Mouse (Mus musculus): ENCODE data around the gene Dnajc27. TPM values are rescaled to one million over a fixed set of nuclear protein-coding genes. Genes with fewer than 3 reads are reported as not detected.

Gene Dnajc27
- total RNA-seq, 2 experiments from 2014 or later = 30.9 to 38.3 TPM

DNA sequence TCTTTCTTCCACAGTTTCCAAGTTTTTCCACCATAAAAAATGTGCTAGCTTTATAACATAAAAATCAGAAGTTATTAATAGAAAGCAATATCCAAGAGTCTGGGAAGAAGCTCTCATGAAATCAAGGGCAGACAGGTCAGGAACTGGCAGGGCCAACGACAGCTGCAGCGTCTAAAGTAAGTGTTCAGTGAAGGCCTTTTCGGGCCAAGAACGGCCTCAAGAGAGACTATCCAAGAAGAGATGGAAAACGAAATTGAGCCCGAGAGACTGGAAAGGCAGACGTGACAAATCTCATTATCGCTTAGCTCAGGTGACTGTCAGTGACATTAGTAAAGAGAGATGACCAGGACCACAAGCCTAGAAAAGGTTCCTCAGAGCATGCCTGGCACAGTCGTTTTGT is 24.1 kb upstream of the Dnajc27 start:
- Histone ChIP-seq H3K27ac (peak overlapping the region; percentile 70), H3K4me3 (no peak overlapping the region)
- intact Hi-C loops (cut with DNase I) = no loop called here
- TF ChIP-seq CTCF (IDR thresholded peaks at IDR 0.05) = no peak
- DNase-seq = peak; percentile 78

DNA sequence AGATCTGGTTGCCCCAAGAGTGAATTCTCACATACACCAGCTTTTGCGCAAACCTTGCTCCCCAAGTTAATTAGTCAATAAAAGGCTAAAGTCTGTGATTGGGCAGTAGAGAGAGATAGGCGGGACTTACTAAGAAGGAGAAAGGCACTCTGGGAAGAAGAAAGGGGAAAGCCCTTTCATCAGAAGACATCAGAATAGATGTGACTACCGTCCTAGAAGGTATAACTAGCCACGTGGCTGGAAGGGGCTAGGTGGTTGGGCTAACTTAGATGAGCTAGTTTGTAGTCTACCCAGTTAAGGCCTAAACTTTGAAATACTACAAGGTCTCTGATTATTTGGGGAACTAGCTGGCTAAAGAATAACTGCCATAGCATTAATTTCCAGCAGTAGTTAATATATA is 22.7 kb upstream of the Dnajc27 start:
- Histone ChIP-seq H3K27ac (no peak overlapping the region), H3K4me3 (no peak overlapping the region)
- TF ChIP-seq CTCF (IDR thresholded peaks at IDR 0.05) = no peak
- DNase-seq = no peak
- intact Hi-C loops (cut with DNase I) = loop anchor here (5.0 kb wide), 1 partner anchor 52 kb away; no protein-coding TSS in a partner anchor

DNA sequence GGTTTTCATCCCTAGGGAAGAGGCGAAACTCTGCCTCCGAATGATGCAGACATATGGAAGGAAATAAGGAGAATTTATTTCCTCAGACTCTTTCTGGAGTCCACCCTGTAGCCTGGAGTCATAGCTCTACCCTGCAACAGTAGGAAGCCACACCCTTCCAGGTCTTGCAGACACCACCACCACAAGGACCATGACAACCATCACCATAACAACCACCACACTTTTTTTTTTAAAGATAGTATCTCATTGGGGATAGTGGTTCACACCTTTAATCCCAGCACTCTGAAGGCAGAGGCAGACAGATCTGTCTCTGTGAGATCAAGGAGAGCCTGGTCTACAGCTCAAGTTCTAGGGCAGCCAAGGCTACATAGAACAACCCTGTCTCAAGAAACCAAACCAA is 16.9 kb upstream of the Dnajc27 start:
- intact Hi-C loops (cut with DNase I) = no loop called here
- DNase-seq = no peak

GRCm38 (mm10) chr12:4065944-4066343 is 16.4 kb upstream of the Dnajc27 start:
- no peak for DNase-seq

More for the DNA sequence above, 16.9 kb upstream of the Dnajc27 start:
- no peak overlapping the region for H3K4me3 ChIP-seq
- TF ChIP-seq CTCF (IDR thresholded peaks at IDR 0.05) = no peak
- no peak overlapping the region for H3K27ac ChIP-seq

DNA sequence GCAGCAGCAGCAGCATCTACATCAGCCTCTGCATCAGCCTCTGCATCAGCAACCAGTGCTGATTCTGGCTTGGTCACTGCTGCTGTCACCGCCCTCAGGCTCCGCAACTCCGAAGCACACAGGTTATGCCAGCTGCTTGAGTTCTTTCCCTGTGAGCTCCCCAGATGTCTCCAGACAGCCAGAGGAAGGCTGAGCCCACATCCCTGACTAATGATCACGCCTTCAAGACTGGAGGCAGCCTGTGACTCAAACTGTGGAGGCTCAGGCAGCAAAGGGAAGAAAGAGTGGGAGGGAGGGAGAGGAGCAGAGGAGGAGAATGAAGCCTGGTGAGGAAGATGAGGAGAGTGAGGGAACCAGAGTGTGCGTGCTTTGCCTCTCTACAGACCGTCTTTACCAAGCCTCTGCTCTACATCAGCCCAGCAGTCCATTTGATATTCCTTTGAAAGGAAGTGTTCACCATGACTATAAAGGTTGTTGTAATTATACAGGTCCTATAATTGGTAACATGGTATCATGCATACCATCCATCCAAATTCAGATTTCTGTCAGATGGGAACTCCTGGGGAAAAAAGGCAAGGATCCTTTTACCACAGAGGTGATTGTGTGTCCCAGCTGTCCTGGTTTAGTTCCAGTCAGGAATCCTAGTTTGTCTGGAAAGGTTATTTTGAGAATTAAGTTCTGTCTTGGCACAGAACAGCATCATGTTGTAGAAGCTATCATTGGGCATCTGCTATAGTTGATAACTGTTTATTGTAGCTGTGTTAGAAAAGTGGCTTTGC is 15.5 kb upstream of the Dnajc27 start:
- H3K4me3 ChIP-seq = no peak overlapping the region
- no peak for TF ChIP-seq CTCF (IDR thresholded peaks at IDR 0.05)
- DNase-seq = no peak
- no peak overlapping the region for H3K27ac ChIP-seq
- intact Hi-C loops (cut with DNase I) = no loop called here

More at GRCm38 (mm10) chr12:4065944-4066343, 16.4 kb upstream of the Dnajc27 start:
- H3K27ac ChIP-seq = no peak overlapping the region
- no peak for TF ChIP-seq CTCF (IDR thresholded peaks at IDR 0.05)
- H3K4me3 ChIP-seq = no peak overlapping the region
- intact Hi-C loops (cut with DNase I) = no loop called here

DNA sequence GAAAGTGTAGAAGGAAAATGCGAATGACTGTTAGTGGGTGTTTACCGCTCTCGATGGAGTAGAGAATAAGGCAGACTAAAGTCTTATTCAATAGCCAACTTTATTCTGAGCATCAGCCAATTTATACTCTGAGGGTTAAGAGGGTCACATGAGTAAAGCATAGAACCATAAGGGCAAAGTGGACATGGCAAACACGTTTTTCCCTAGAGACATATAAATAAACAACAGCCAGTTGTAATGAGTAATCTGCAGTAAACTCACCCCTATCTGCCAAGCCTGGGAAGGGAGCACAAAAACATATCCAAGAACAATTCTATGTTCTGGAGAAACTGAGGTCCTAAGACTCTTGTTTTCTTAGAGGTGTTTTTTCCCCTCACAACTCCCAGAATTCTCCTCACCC is 13.8 kb upstream of the Dnajc27 start:
- no peak for DNase-seq
- intact Hi-C loops (cut with DNase I) = no loop called here
- no peak for TF ChIP-seq CTCF (IDR thresholded peaks at IDR 0.05)

DNA sequence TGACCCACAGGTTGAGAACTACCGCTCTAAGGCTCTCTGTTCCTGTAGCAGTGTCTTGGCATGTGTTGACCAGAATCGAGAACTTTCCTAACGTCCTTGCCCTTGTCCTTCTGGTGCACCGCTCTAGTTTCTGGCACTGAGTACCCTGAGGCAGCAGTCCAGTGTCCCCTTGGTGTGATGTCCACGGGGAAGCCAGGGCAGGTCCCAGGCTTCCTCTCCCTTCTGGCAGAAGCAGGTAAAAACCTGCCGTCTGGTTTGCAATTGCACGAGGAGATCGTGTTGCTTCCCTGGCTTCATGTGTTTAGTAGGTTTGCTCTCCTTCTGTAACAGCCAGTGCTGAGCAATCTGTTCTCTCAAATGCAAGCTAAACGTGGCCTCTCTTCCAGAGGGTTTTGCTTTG is 10.7 kb upstream of the Dnajc27 start:
- TF ChIP-seq CTCF (IDR thresholded peaks at IDR 0.05) = no peak
- DNase-seq = peak; percentile 69
- intact Hi-C loops (cut with DNase I) = no loop called here
- Histone ChIP-seq H3K27ac (no peak overlapping the region), H3K4me3 (no peak overlapping the region)

More for the DNA sequence above, 13.8 kb upstream of the Dnajc27 start:
- H3K27ac ChIP-seq = no peak overlapping the region
- H3K4me3 ChIP-seq = no peak overlapping the region

DNA sequence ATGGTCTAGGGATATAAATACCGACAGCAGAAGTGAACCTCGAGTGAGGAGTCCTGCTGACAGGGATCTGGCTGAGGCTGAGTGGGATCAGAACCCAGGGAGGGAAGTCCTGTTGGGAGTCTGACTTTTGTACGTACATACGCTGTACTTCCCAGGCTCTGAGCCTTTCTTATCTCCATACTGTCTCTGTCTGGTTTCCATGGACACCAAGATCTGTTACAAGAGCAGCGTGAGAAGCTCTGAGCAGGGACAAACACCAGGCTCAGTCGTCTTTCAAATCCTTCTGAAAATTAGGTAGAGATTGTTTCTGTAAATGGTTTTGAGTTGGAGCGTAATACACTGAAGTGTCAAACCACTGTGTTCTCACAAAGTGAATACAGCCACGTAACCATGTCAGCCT is 7.0 kb upstream of the Dnajc27 start:
- H3K4me3 ChIP-seq = no peak overlapping the region
- DNase-seq = no peak
- intact Hi-C loops (cut with DNase I) = loop anchor here (5.0 kb wide), 1 partner anchor 33 kb away; no protein-coding TSS in a partner anchor
- H3K27ac ChIP-seq = no peak overlapping the region
- TF ChIP-seq CTCF (IDR thresholded peaks at IDR 0.05) = no peak

GRCm38 (mm10) chr12:4076383-4076782 is 6.0 kb upstream of the Dnajc27 start:
- no peak for TF ChIP-seq CTCF (IDR thresholded peaks at IDR 0.05)
- Histone ChIP-seq H3K27ac (no peak overlapping the region), H3K4me3 (no peak overlapping the region)
- intact Hi-C loops (cut with DNase I) = loop anchor here (5.0 kb wide), 1 partner anchor 34 kb away; no protein-coding TSS in a partner anchor
- DNase-seq = no peak

DNA sequence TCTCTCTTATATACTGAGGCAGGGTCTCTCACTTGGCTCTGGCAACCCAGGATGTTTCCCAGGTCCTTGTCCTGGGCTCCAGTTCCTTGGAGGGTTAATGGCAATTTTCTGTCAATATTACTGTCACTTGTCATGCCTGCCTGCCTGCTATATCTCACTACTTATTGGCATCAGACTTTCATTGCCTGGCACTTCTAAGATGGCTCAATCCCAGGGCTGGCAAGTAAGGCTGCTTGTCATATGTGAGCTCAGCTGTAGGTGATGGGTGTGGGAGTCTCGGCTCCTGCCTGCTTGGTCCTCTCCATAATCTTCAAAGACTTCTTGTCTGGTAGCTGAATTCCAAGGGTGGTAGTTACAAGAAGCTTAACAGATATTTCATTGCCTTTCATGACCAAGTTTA is 4.3 kb upstream of the Dnajc27 start:
- intact Hi-C loops (cut with DNase I) = loop anchor here (5.0 kb wide), 1 partner anchor 36 kb away; no protein-coding TSS in a partner anchor

GRCm38 (mm10) chr12:4080311-4080710 is 2.1 kb upstream of the Dnajc27 start:
- peak; percentile 75 for DNase-seq
- TF ChIP-seq CTCF (IDR thresholded peaks at IDR 0.05) = peak; percentile 97
- Histone ChIP-seq H3K27ac (no peak overlapping the region), H3K4me3 (no peak overlapping the region)
- intact Hi-C loops (cut with DNase I) = loop anchor here (1.0 to 10.0 kb wide), 3 partner anchors 96 to 416 kb away; no protein-coding TSS in a partner anchor

More for the DNA sequence above, 4.3 kb upstream of the Dnajc27 start:
- Histone ChIP-seq H3K27ac (no peak overlapping the region), H3K4me3 (no peak overlapping the region)
- TF ChIP-seq CTCF (IDR thresholded peaks at IDR 0.05) = no peak
- DNase-seq = no peak

DNA sequence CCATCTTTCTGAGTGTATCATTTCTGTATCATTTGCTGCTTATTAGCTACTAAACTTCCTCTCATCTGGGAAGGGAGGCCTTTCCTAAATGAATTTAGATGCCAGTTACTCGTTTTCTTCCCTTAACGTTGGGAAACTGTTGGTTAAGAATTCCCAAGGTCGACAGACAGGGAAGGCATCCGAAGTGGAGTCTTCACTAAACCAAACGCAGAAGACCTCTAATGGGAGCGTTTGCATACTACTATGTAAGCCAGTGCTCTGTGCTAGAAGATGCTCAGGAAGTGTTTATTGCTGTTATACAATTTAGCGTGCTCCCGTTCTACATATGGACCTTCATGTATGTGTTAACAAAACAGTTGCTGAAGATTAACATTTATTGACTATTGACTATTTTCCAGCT is 1.1 kb downstream of the Dnajc27 start:
- no peak for TF ChIP-seq CTCF (IDR thresholded peaks at IDR 0.05)
- Histone ChIP-seq H3K27ac (peak overlapping the region; percentile 99), H3K4me3 (peak overlapping the region; percentile 90)
- no peak for DNase-seq
- intact Hi-C loops (cut with DNase I) = loop anchor here (10.0 kb wide), 1 partner anchor 419 kb away; no protein-coding TSS in a partner anchor

DNA sequence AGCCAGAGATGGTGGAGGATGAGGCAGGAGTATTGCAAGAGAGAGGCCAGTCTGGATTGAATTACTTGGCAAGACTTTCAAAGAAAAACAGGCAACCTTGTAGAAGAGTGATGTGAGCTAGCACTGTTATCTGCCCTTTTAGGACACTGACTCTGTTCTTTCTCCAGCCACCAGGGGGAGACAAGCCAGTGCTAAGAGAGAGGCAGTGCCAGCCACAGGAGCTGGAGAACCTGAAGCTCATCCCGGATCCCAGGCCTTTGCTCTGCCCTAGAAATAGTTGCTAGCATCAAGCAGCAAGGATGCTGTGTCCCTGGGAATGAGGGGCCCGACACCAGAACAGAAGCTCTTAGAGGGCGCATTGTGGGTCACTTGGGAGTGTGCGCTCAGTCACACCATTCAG is 25.0 kb downstream of the Dnajc27 start:
- Histone ChIP-seq H3K4me3 (no peak overlapping the region), H3K27ac (no peak overlapping the region)
- intact Hi-C loops (cut with DNase I) = loop anchor here (5.0 kb wide), 2 partner anchors 100 to 440 kb away; no protein-coding TSS in a partner anchor
- TF ChIP-seq CTCF (IDR thresholded peaks at IDR 0.05) = peak; percentile 79
- peak; percentile 78 for DNase-seq

Measured in gastrocnemius, adult 2 months (tissue).